Mouse (Mus musculus) spleen, embryonic (tissue): ENCODE data around the gene Cmc1.

Source experiments
- CTCF ChIA-PET: fragments of 350-600 bp; sonication (Branson Sonifier 250); formaldehyde crosslinking; loops from one replicate; lab custom pipeline; 2022; lab: Charles Lee

The Cmc1 gene

GRCm38 (mm10) chr9:118034990-118035389 is 115.0 kb downstream of the Cmc1 start:
- CTCF ChIA-PET: no interaction called here

- CTCF ChIA-PET: no interaction called here
These were observed 118.3 kb downstream of the Cmc1 start for GRCm38 (mm10) chr9:118031694-118032093.

GRCm38 (mm10) chr9:118030252-118030651 is 119.7 kb downstream of the Cmc1 start:
- CTCF ChIA-PET: no interaction called here

GRCm38 (mm10) chr9:118029490-118029889 is 120.5 kb downstream of the Cmc1 start:
- CTCF ChIA-PET: no interaction called here

DNA sequence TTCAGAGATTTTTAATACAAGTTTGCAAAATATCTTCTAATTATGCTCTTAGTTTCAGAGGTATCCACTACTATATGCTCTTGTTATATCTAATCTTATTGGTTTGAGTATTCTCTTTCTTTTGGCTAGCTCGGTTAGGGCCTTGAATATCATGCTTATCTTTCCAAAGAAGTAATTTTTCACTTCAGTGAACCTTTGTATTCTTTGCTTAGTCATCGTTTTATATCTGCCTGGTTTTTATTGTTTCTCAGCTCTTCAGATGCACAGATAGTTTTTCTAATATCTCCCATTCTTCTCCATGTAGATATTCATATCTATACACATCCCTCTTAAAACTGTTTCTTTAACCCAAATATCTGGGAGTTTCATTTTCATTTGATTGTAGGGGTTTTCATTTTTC is 125.0 kb downstream of the Cmc1 start:
- CTCF ChIA-PET: interaction anchor here (1.0 kb wide), 1 partner anchor 482 kb away, joined by 3 read pairs; no protein-coding TSS in a partner anchor
